ENCODE assay signal across 8 mouse cellular contexts in genomic region chr19:45997365-45997764, GRCm38 (mm10). TPM values are rescaled to one million over a fixed set of nuclear protein-coding genes. Genes with fewer than 3 reads are reported as not detected.
A peak's percentile ranks its signal among the peaks of the same experiment; 100 is the strongest.
DNase-seq lines count a peak whose midpoint lies in the region; ATAC-seq and TF ChIP-seq lines count a peak whose summit lies in the region.

No protein-coding gene starts in this region.

- no peak for DNase-seq in heart, adult 8-10 months (ENCODE audit: low spot score)
- no peak for DNase-seq in ES-E14 (ENCODE audit: low read depth, low spot score)
- no peak for DNase-seq in heart, postnatal 0 days (ENCODE audit: low spot score)
- no peak for DNase-seq in spleen, adult 12 weeks (ENCODE audit: low spot score)
- DNase-seq in cerebellum, postnatal 36 days: no peak
- DNase-seq in left cerebral cortex, postnatal 36 days (ENCODE audit: low spot score in 2 of 2): no peak

- in situ Hi-C loops in ES-E14 (cut with MboI; ENCODE audit: low sequenced_read_pairs in 2 of 2, unreplicated experiment in 2 of 2): no loop called here

- H3K9ac ChIP-seq in heart, embryonic 12.5 days: peak overlapping the region; percentile 79
- peak overlapping the region; percentile 43; the same call in 1 of the 2 replicates for H3K9ac ChIP-seq in ES-E14 (ENCODE audit: insufficient read depth, low read depth, low read length, poor library complexity, severe bottlenecking)
- peak overlapping the region; percentile 86 for H3K9ac ChIP-seq in heart, postnatal 0 days (replicated peaks; ENCODE audit: low read depth, low read length)
- peak overlapping the region; percentile 88 for H3K9ac ChIP-seq in midbrain, embryonic 12.5 days (replicated peaks)

- H3K36me3 ChIP-seq in heart, embryonic 12.5 days: peaks cover 16% of the 10 kb centered on the region
- H3K36me3 ChIP-seq in ES-E14 (ENCODE audit: control insufficient read depth, insufficient read depth, low read length, poor library complexity, severe bottlenecking): no peaks in the 10 kb centered on the region
- no peaks in the 10 kb centered on the region for H3K36me3 ChIP-seq in heart, postnatal 0 days (replicated peaks; ENCODE audit: control insufficient read depth, insufficient read depth, low read length)
- peaks cover 10% of the 10 kb centered on the region; the same call in 1 of the 2 replicates for H3K36me3 ChIP-seq in midbrain, embryonic 12.5 days

- TF ChIP-seq EP300 in heart, postnatal 0 days (IDR thresholded peaks at IDR 0.05; ENCODE audit: low read depth): no peak

- H3K27me3 ChIP-seq in heart, embryonic 12.5 days (replicated peaks): no peaks in the 10 kb centered on the region
- no peaks in the 10 kb centered on the region for H3K27me3 ChIP-seq in heart, postnatal 0 days (ENCODE audit: control insufficient read depth, insufficient read depth, low read length)
- peaks cover 4% of the 10 kb centered on the region for H3K27me3 ChIP-seq in midbrain, embryonic 12.5 days

- peak overlapping the region; percentile 71 for H3K4me2 ChIP-seq in heart, embryonic 12.5 days
- H3K4me2 ChIP-seq in heart, postnatal 0 days (ENCODE audit: low read depth, low read length): peak overlapping the region; percentile 80
- peak overlapping the region; percentile 69 for H3K4me2 ChIP-seq in midbrain, embryonic 12.5 days (replicated peaks)

- 0 out of 2 replicates have a peak, but pooled peaks cover 2% of the 10 kb centered on the region for H3K4me1 ChIP-seq in heart, embryonic 12.5 days (replicated peaks)
- peaks cover 0 to 2% of the 10 kb centered on the region in 2 experiments; a peak in 1 of 4 replicates for H3K4me1 ChIP-seq in ES-E14 (ENCODE audit: control insufficient read depth in 2 of 2, insufficient read depth in 2 of 2, low read length in 2 of 2, poor library complexity in 1 of 2)
- 0 out of 2 replicates have a peak, but pooled peaks cover 9% of the 10 kb centered on the region for H3K4me1 ChIP-seq in heart, postnatal 0 days (ENCODE audit: control insufficient read depth, insufficient read depth)
- peaks cover 5% of the 10 kb centered on the region; the same call in 1 of the 2 replicates for H3K4me1 ChIP-seq in midbrain, embryonic 12.5 days

- ATAC-seq in heart, embryonic 12.5 days (ENCODE audit: insufficient number of reproducible peaks, low FRiP score): no peak
- no peak for ATAC-seq in heart, postnatal 0 days (ENCODE audit: insufficient read depth, low read depth)
- no peak for ATAC-seq in midbrain, embryonic 12.5 days (ENCODE audit: low FRiP score, low read depth)

- TF ChIP-seq CTCF in heart, postnatal 0 days (IDR thresholded peaks at IDR 0.05; ENCODE audit: low read depth): no peak

- intact Hi-C loops in left cerebral cortex, postnatal 36 days (cut with DNase I): loop anchor here (5.0 kb wide), 1 partner anchor 45 kb away; the partner anchor contains the start of gene Pprc1

- peak overlapping the region; percentile 88 for H3K4me3 ChIP-seq in heart, embryonic 12.5 days
- H3K4me3 ChIP-seq in ES-E14 (ENCODE audit: insufficient read depth in 1 of 2, low read depth in 1 of 2, low read length in 2 of 2, poor library complexity in 1 of 2, severe bottlenecking in 1 of 2): peak overlapping the region; percentile 76 to 82
- H3K4me3 ChIP-seq in heart, postnatal 0 days (ENCODE audit: low read depth, low read length): peak overlapping the region; percentile 82
- peak overlapping the region; percentile 77 for H3K4me3 ChIP-seq in midbrain, embryonic 12.5 days

- H3K27ac ChIP-seq in heart, embryonic 12.5 days (ENCODE audit: poor library complexity, severe bottlenecking): no peak overlapping the region
- H3K27ac ChIP-seq in ES-E14 (ENCODE audit: insufficient read depth, low read depth, low read length, poor library complexity, severe bottlenecking): no peak overlapping the region
- H3K27ac ChIP-seq in heart, postnatal 0 days (ENCODE audit: low read depth): peak overlapping the region; percentile 92
- no peak overlapping the region for H3K27ac ChIP-seq in midbrain, embryonic 12.5 days (replicated peaks)

- peaks cover 3% of the 10 kb centered on the region; the same call in 1 of the 2 replicates for H3K9me3 ChIP-seq in heart, embryonic 12.5 days (replicated peaks)
- H3K9me3 ChIP-seq in ES-E14 (ENCODE audit: control insufficient read depth, insufficient read depth, low read depth, low read length): no peaks in the 10 kb centered on the region
- no peaks in the 10 kb centered on the region for H3K9me3 ChIP-seq in heart, postnatal 0 days (replicated peaks; ENCODE audit: control insufficient read depth, low read length)
- H3K9me3 ChIP-seq in midbrain, embryonic 12.5 days: peaks cover 10% of the 10 kb centered on the region; the same call in 1 of the 2 replicates

- 62% methylated on average over 5 of the region's 5 CpGs for WGBS in heart, embryonic 12.5 days
- 54% methylated on average over 5 of the region's 5 CpGs for WGBS in heart, postnatal 0 days
- 69% methylated on average over 5 of the region's 5 CpGs for WGBS in midbrain, embryonic 12.5 days

TF ChIP-seq in ES-E14, 5 proteins besides CTCF, POLR2A, EP300 and RAD21:
- TF ChIP-seq ZC3H11A (IDR thresholded peaks at IDR 0.05; ENCODE audit: borderline replicate concordance, low read depth, low read length) (no peak), CHD2 (IDR thresholded peaks at IDR 0.05; ENCODE audit: low read depth, low read length) (no peak), MAFK (IDR thresholded peaks at IDR 0.05; ENCODE audit: insufficient read depth, low read depth, low read length) (no peak), ZNF384 (IDR thresholded peaks at IDR 0.05; ENCODE audit: low read depth, low read length) (no peak), HCFC1 (IDR thresholded peaks at IDR 0.05; ENCODE audit: borderline replicate concordance, insufficient read depth, low read length) (no peak)
TF ChIP-seq in ES-E14: peak in this region for 0.

RNA-seq across cellular contexts. Expression of gene Armh3, which starts 0.9 kb away (rescaled TPM):
- 13.6 and 16.5 TPM in 2 replicates for polyA plus RNA-seq in heart, embryonic 12.5 days (2016; fragmentation: Nextera tagmentation; extraction: Ambion mirVana)
- total RNA-seq in heart, adult 8-10 months (2022): 10 to 100 TPM; 14.8 to 19.0 (median 16.0) TPM
- 8.0 and 10.1 TPM in 2 replicates for total RNA-seq in ES-E14 (2012; rRNA removed)
- total RNA-seq in heart, postnatal 0 days (2014; rRNA removed; ENCODE audit: low replicate concordance): 7.0 and 11.4 TPM in 2 replicates
- polyA plus RNA-seq in heart, postnatal 0 days (2015; fragmentation: Nextera tagmentation; extraction: Ambion mirVana): 10.4 and 11.1 TPM in 2 replicates
- 20.9 and 22.6 TPM in 2 replicates for polyA plus RNA-seq in midbrain, embryonic 12.5 days (2016; fragmentation: Nextera tagmentation; extraction: Ambion mirVana)
- total RNA-seq in left cerebral cortex, postnatal 36 days (2021): 10 to 100 TPM; 20.1 to 20.2 TPM

RNA-seq across cellular contexts. Expression of gene Hps6, which starts 5.9 kb away (rescaled TPM):
- polyA plus RNA-seq in heart, embryonic 12.5 days (2016; fragmentation: Nextera tagmentation; extraction: Ambion mirVana): 6.6 and 7.3 TPM in 2 replicates
- 1 to 10 TPM; 5.3 to 6.7 (median 6.1) TPM for total RNA-seq in heart, adult 8-10 months (2022)
- 4.9 and 6.9 TPM in 2 replicates for total RNA-seq in ES-E14 (2012; rRNA removed)
- 9.7 and 12.1 TPM in 2 replicates for total RNA-seq in heart, postnatal 0 days (2014; rRNA removed; ENCODE audit: low replicate concordance)
- polyA plus RNA-seq in heart, postnatal 0 days (2015; fragmentation: Nextera tagmentation; extraction: Ambion mirVana): 5.6 and 6.3 TPM in 2 replicates
- polyA plus RNA-seq in midbrain, embryonic 12.5 days (2016; fragmentation: Nextera tagmentation; extraction: Ambion mirVana): 2.9 and 4.0 TPM in 2 replicates
- 1 to 10 TPM; 5.9 to 7.1 TPM for total RNA-seq in left cerebral cortex, postnatal 36 days (2021)

RNA-seq across cellular contexts. Expression of gene Pprc1, which starts 47.3 kb away (rescaled TPM):
- 30.6 and 37.9 TPM in 2 replicates for polyA plus RNA-seq in heart, embryonic 12.5 days (2016; fragmentation: Nextera tagmentation; extraction: Ambion mirVana)
- total RNA-seq in heart, adult 8-10 months (2022): 10 to 100 TPM; 12.3 to 17.0 (median 13.8) TPM
- 68.4 and 75.1 TPM in 2 replicates for total RNA-seq in ES-E14 (2012; rRNA removed)
- total RNA-seq in heart, postnatal 0 days (2014; rRNA removed; ENCODE audit: low replicate concordance): 6.3 and 6.8 TPM in 2 replicates
- polyA plus RNA-seq in heart, postnatal 0 days (2015; fragmentation: Nextera tagmentation; extraction: Ambion mirVana): 5.1 and 6.5 TPM in 2 replicates
- polyA plus RNA-seq in midbrain, embryonic 12.5 days (2016; fragmentation: Nextera tagmentation; extraction: Ambion mirVana): 30.0 and 32.2 TPM in 2 replicates
- 10 to 100 TPM; 20.5 to 25.5 TPM for total RNA-seq in left cerebral cortex, postnatal 36 days (2021)

RNA-seq across cellular contexts. Expression of gene Ldb1, which starts 47.6 kb away (rescaled TPM):
- 84.2 and 85.0 TPM in 2 replicates for polyA plus RNA-seq in heart, embryonic 12.5 days (2016; fragmentation: Nextera tagmentation; extraction: Ambion mirVana)
- total RNA-seq in heart, adult 8-10 months (2022): 10 to 100 TPM; 37.1 to 51.0 (median 42.0) TPM
- 123 and 207 TPM in 2 replicates for total RNA-seq in ES-E14 (2012; rRNA removed)
- 72.3 and 79.3 TPM in 2 replicates for total RNA-seq in heart, postnatal 0 days (2014; rRNA removed; ENCODE audit: low replicate concordance)
- 52.1 and 59.3 TPM in 2 replicates for polyA plus RNA-seq in heart, postnatal 0 days (2015; fragmentation: Nextera tagmentation; extraction: Ambion mirVana)
- polyA plus RNA-seq in midbrain, embryonic 12.5 days (2016; fragmentation: Nextera tagmentation; extraction: Ambion mirVana): 126 and 134 TPM in 2 replicates
- 100 to 1,000 TPM; 108 to 118 TPM for total RNA-seq in left cerebral cortex, postnatal 36 days (2021)
